Mouse (Mus musculus) megakaryocyte, embryonic 14.5 days (primary cell): ENCODE measurements around the gene Lrrc52.

Experiments used
- FLI1 ChIP-seq: IDR thresholded peaks from 2 replicates; pipeline ENCODE4 v1.6.1; 2012; ENCODE audit warnings: low read length, inconsistent platforms, mixed read lengths
- GATA1 ChIP-seq: IDR thresholded peaks from 3 replicates; pipeline ENCODE4 v1.6.1; 2012; ENCODE audit warnings: mixed read lengths, low read length, inconsistent platforms, borderline replicate concordance

- TF ChIP-seq GATA1 (no peak), FLI1 (no peak)
Observed at GRCm38 (mm10) chr1:167482863-167483262, 16.3 kb upstream of the Lrrc52 start.
